Mouse (Mus musculus) cerebellum, adult (tissue): Measurements from ENCODE around the gene C1qtnf4.

Source experiments
- ATAC-seq: cut with Nextera tagmentation; 2 replicates; pipeline ENCODE4 v1.9.2; 2017; ENCODE audit warnings: mild to moderate bottlenecking, moderate library complexity, mixed read lengths; ENCODE audit not compliant: insufficient number of reproducible peaks, low FRiP score, low TSS enrichment

C1qtnf4 gene

DNA sequence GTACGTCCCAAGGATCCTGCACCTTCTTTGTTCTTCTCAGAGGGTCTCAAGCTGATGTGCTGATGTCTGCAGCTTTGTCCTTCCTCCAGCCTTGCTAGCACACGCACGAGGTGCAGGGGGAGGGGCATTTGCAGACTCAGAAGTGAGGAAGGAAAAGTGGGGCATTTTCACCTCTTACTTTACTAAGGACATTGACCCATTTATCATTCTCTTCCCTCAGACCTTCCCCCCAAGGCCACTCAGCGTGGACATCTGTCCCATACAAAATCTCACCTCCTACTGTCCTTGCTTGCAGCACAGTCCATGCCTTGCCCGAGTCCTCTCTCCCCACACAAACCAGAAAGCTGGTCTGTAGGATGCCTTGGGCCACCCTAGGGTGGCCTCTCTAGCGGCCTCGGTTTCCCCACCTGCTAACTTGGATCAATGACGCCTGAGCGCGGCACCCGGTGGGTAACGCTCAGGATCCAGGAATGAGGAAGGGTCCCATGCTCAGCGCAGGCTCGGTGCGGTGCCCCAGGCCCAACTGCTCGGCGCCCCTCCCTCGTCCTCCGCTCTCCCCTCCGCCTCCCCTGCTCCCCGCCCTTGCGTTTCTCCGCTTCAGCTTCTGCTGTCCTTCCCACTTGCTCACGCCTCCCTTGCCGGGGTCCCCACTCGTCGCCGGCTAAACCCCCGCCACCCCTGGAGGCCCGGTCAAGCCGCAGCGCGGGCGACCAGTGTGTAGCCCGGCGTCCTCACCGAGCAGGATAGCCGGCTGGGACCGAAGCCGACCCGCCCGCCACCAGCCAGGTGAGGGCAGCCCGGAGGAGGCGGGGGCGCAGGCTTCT is at the start of gene C1qtnf4:
C1qtnf4 (plus strand) TSS at position 643 of the 824 bp plus-strand sequence.
- ATAC-seq = peak; percentile 42; the same call in 1 of the 2 replicates

DNA sequence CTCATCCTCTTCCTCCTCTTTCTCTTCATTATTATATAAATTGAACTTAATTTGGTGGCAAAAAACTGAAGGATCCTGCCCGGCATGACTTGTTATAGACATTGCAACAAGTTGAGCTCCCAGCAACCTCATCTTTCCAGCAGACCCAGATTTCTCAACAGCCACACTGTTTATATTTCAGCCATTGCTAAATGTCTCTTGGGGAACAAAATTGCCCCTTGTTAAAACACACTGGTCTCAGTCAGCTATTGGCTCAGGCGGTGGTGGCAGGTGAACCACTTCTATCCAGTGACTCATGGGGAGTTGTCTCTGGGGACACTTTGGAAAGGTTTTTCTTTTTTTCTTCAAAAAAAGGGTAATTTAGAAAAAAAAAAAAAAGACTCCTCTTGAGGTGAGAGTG is 47.0 kb upstream of the C1qtnf4 start:
- no peak for ATAC-seq

DNA sequence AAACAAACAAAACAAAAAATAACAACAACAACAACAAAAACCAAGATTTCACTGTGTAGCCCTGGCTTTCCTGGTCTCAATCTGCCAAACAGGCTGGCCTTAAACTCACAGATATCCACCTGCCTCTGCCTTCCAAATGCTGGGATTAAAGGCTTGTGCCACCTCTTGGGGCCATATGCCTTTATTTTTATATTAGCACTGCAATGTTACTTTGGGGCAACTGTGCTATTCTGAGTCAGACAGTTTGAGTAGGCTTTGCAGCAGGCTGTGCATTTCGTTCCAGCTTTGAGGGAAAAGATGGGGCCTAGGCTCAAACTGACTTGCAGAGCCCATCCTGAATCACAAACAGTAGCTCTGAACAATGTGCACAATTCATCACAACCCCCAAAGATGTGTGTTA is 42.0 kb upstream of the C1qtnf4 start:
- no peak for ATAC-seq

DNA sequence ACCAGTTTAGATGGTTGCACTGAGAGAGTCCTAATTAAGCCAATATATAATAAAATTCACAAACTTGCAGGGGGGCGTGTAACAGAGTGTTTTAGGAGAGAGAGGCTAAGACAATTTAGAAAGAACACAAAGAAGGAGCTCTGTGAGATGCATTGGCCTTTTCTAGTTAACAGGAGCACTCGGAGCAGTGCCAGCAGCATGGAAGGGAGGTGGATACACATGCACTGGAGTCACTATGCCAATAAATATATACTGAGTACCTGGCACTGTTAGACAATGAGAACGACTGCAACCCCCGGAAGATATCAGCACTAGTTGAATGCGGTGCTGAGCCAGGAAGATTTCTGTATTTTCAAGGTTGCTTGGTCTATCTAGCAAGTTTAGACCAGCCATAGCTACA is 41.4 kb upstream of the C1qtnf4 start:
- ATAC-seq = no peak

DNA sequence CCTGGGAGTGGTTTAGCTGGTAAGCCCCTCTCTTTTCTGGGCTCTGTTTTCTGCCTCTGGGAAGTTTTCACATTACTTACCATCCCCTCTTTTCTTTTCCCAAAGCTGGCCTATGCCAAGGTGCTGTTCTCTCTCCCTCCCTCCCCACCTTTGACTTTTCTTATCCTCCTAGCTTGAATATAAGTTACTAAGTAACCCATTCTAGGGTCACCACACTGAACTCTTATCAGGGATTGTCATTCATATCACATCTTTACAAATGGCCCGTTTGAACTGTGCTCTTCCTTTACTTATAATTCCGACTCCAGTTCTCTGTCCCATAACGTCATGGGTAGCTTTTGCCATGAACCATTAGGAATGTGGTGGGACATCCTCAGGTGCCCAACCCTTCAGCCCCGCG is 40.4 kb upstream of the C1qtnf4 start:
- no peak for ATAC-seq

DNA sequence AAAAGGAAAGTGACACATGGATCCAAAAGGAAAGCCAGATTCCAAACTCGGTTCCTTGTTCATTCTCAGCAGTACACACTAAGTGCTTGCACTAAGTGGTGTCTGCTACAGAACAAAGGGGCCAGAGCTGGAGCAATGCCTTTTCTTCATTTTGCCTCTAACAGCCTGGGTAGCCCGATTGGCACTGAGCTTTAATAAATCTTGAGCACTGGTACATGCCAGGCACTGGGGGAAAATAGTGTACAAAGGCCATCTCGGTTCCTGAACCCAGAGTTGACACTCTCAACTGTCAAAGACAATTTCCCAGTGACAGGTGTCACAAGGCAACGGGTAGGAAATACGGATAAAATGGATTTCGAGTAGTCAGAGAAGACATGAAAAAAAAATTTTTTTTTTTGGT is 39.5 kb upstream of the C1qtnf4 start:
- no peak for ATAC-seq

DNA sequence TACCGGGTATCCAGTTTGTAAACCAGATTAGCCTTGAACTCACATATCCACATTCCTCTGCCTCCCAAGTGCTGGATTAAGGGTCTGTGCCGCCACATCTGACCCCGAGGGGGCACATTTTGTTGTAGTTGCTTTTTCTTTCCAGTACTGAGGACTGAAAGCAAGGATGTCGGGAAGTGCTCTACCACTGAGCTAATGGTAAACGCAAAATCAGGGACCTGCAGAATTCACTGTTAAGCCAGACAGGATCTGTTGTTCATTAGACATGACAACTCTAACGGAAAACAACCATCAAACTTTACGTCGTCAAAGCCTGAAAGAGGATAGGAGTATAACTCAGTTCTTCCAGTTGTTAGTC is 39.1 kb upstream of the C1qtnf4 start:
- ATAC-seq = peak; percentile 11

DNA sequence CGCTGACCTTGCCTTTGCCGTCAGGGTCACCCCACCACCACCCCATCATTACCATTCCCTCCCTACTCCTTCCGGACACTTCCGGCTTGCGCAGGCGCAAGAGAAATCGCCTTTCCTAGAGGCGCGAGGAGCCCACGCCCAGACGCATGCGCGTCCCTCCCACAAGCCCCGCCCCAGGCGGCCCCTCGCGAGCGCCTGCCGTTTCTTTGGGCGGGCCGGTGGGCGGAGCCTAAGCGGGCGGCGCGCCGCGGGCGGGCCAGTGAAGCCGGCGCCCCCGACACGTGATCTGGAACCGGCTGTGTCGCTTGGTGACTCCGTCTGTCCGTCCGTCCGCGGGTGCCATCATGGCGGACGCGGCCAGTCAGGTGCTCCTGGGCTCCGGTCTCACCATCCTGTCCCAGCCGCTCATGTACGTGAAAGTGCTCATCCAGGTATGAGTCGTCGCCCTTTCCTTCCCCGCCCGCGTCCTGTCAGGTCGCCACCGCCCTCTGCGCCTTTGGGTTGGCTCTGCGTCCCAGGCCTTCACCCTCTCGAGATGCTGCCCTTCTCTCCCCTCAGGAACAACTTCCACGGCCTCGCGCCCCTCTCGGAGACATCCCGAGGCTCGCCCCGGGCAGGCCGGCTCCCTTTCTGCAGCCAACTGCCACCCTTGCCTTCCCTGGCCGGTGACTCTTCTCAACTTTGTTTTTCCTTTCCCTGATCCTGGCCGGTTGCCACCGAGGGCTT is 38.5 kb upstream of the C1qtnf4 start, which contains the start of gene Mtch2:
Mtch2 (plus strand) TSS at position 201 of the 726 bp plus-strand sequence.
- ATAC-seq = peak; percentile 77

DNA sequence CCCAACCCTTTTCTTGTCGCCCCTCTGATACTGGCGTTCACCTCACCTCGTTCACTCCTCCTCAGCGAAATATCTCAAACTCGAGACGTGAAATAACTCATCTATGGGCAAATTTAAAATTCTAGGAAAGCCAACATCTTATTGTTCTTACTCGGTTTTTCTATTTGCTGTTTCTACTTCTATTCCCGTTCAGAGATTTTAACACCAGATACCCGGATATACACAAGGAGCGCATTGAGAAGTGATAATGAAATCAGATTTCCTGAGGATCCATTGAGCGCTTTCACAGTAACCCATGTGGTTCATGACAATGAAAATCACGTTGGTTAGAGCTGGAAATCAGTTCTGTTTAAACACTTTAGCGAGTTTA is 38.0 kb upstream of the C1qtnf4 start:
- ATAC-seq = no peak

DNA sequence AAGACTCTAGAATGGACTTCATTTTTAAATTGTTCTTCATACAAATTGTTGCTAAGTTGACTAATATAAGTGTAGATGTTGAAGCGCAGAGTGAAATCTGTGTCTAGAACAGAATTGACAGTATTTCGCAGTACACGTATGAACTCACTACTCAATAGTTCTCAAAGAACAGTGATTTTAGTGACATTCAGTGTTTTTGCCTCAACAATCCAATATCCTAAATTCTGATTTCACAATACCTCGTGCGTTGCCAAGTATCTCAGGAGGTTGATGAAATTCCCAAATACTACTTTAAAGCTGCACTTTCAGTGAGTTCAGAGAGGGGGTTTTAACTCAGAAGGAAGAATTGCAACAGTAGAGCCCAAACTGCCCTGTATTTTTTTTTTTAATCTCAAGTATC is 37.3 kb upstream of the C1qtnf4 start:
- no peak for ATAC-seq

DNA sequence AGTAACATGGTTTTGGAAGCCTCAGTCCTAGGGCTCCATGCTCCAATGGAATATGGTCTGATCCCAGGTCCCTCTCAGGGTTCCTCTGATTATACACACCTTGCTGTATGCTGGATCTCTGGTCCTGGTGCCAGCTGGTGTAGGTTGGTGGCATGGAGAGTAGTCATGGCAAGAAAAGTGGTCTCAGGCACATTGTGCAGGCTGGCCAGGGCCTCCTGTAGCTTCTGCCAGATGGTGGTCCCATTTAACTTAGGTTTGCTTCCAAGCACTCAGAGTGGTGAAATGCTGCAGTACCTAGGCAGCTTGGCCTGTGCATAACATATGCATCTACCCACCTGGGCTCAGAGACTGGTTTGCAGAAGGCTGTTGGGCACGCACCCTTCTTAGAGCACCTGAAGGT is 35.3 kb upstream of the C1qtnf4 start:
- peak; percentile 78 for ATAC-seq

DNA sequence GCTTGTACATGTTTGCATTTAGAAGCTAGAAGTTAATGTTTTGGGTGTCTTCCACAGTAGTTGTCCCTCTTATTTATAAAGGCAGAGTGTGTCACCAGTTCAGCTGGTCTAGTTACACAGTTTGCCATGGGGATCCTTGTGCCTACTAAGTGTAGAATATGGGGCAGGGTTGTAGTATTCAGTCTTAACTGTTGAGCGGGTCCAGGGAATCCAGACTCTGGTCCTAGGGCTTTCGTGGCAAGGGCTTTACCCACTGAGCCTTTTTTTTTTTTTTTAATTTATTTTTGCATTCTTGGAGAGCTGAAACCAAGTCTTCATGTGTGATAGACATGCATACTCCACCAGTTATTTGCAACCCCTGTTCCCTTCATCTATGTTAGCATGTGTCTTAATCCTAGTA is 24.2 kb upstream of the C1qtnf4 start:
- ATAC-seq = no peak

DNA sequence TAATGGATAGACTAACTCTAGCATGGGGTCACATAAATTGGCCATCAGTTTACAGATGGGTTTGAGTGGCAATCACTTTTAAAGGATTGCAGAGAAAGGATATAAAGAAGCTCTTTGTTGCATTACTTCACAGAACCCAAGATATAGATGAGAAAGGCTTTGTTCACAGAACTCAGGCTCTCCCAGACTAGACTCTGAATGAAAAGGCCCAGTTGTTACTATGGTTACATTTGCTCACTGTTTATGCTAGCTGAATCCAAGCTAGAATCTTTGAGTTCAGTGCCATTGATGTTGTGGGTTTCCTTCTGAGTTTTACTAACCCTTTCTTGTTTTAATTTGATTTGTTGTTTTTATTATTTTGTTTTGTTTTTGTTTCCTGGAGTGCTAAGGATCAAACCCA is 21.5 kb upstream of the C1qtnf4 start:
- ATAC-seq = no peak

DNA sequence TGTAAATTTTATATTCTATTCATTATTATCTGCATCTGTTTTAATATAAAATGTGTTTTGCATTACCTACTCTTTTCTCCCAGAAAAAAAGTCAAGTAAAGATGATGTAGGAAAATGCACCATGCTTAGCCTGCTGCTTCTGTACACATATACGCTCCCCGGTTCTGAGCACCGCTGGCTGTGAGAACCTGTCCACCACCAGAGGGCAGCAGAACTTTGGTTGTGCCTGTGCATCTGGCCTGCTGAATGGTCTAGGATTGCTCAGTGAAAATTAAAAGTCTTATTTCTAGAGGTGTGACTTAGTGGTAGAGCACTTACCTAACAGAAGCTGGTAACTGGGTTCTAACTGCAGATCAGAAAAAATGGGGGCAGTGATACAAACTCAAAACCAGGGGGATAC is 19.1 kb upstream of the C1qtnf4 start:
- ATAC-seq = 0 out of 2 replicates have a peak, but pooled peaks have one; percentile 50

DNA sequence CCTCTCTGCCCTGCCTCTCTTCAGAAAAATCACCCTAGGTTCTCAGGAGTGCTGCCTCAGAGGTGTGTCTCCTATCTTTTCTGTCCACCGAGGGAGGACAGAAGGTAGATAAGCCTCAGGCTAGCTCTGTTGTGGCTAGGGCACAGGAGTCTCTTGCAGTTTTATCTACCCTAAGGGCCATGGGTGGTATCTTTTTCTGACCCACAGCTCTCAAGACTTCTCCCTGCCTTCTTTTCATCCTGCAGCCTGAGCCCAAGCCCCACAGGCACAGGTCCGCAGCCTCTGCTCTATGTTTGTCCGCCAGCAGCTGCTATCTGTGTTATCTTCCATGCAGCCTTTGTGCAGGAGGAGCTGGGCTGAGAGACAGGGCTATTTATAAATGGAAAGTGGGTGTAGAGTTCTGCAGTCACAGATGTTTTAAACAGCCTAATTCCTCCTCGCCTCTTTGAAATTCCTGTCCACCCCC is 15.5 kb upstream of the C1qtnf4 start:
- no peak for ATAC-seq

DNA sequence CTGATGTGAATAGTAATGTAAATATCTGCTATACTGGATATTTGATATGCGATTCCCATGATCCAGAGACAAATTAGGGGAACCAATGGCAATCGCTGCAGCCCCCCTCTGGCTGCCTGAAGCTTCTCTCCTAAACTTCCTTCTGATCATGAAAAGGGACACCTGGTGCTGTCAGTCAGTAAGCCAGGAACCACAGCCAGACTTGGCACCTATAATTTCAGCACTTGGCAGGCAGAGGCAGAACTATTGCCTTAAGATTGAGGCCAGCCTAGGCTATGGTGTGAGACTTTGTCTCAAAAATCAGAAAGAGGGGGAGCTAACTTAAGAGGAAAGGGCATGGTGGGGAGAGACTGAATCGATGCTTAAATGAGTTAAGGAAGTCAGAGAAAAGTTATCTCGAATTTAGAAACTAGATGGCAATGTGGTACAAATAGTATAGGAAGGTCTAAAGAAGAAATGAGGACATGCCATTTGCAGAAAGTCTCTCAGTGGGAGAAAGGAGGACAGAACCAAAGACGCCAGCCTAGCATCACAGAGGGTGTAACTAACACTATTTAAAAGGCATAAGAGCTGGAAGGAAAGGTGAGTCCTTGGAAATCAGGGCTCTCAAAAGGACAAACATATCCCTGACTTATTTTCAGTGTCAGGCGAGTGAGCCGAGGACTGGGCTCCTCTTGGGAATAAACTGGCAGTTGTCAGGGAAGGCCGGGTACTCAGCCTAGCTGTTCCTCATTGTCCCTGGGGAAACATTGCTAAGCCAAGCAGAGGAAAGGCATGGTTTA is 14.3 kb upstream of the C1qtnf4 start:
- ATAC-seq = no peak

DNA sequence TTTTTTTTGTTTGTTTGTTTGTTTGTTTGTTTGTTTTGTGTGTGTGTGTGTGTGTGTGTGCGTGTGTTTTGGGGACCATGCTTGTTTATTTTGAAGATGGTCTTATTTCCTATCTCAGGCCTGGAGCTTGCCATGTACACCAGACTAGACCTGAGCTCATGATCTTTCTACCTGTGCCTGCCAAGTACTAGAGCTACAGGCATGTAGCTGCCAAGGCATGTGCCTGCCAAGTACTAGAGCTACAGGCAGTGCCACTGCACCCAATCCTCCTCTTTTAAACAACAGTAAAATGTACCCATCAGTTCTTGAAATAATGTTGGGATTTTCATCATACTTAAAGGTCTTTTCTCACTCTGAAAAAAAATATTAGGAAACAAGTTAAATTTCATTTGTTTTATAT is 11.6 kb upstream of the C1qtnf4 start:
- 0 out of 2 replicates have a peak, but pooled peaks have one; percentile 67 for ATAC-seq

DNA sequence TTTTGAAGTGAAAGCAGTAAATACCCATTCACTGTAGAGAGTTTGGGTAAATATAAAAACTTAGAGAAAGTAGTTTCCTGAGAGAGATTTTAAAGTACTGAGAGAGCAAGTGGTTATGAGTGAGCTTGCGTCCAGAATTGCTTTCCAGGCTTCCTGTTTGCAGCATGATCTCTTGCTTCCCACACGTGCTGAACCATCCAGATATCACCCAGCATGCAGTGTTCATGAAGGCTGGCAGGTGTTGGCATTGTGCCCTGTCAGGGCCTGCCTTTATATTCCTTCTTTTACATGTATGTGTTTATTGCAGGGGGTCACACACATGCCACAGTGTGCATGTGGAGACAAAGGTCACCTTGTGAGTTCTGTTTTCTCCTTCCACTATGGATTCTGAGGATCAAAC is 10.4 kb upstream of the C1qtnf4 start:
- ATAC-seq = no peak

DNA sequence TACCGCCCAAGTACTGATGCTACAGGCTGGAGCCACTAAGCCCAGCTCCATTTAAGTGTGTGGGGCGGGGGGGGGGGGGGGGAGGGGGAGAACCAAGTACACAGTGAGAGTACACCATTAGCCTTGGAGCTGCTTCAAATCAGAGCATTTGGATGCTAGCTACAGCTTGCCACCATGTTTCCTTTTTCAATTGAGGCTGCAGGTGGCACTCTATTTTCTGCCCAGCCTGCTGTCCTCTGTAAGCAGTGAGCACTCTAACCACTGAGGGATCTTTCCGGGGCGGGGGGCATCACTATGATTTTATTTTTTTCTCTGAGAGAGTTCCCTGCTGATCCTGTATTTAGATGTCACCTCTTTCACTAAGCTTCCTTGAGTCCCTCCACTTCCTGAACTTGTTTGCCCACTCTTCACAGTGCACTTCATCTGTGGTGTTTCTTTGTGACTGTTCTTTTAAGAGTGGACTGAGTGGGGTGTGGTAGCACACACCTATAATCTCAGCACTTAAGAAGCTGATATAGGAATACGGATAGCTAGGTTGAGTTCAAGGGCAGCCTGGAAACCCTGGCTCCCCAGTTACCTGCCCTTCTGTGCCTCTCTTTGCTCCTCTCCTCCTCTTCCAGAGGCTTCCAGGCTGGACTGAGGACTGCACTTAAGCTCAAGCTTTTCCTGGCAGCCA is 7.9 kb upstream of the C1qtnf4 start:
- ATAC-seq = no peak

DNA sequence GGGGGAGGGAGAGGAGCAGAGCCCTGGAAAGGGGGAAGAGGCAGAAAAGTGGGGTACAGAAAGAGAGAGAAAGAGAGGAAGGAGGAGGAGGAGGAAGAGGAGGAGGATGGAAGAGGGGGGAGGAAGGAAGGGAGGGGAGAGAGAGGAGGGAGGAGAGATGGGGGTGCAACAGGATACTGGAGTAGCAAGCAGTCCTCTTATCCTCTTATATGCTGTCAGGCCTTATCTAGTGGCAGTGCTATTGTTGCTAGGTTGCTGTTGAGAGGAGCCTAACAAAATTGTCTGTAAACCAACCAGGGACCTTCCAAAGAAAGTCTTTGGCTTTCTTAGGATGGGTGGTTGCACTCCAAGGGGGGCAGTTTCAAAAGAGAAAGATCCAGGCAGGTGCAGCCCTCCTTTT is 6.2 kb upstream of the C1qtnf4 start:
- no peak for ATAC-seq
